Mouse (Mus musculus) heart, adult 2 months (tissue): ENCODE measurements at regions not wholly inside any gene's neighbourhood (a gene's known extent, or its start where the extent isn't known, plus 50 kb on each side); places are given as distances from the start of the nearest gene placed in this dataset.

Source experiments
- CTCF ChIP-seq: fragments of 200-600 bp; IDR thresholded peaks from 2 replicates; pipeline ENCODE4 v1.8.1; 2022; ENCODE audit warnings: antibody characterized with exemption, mild to moderate bottlenecking, moderate library complexity
- POLR2A ChIP-seq: fragments of 200-500 bp; IDR thresholded peaks from 2 replicates; pipeline ENCODE4 v1.6.1; 2011; ENCODE audit warnings: mild to moderate bottlenecking, low read depth, low read length, control low read depth; ENCODE audit not compliant: insufficient read depth

DNA sequence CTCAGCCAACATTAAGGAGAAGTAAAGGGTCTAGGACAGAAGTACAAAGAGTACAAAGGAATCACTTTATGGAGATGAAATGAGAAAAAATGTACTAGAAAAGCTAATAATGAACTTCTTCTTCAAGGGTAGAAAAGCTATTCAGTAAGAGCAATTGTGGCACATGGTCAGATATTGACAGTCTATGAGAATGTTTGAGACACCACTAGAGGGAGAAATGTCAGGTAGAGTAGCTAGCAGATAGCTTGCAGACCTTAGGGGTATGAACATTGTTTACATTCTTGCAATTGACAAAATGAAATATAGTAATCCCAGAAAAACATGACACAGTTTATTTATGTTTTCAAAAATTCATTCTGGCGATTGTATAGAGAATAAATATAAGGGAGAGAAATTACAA, 1066.2 kb upstream of the Sel1l start:
- no peak for TF ChIP-seq CTCF
- no peak for TF ChIP-seq POLR2A
